Mouse (Mus musculus) kidney, postnatal 0 days (tissue): ENCODE measurements at regions not wholly inside any gene's neighbourhood (a gene's known extent, or its start where the extent isn't known, plus 50 kb on each side); places are given as distances from the start of the nearest gene placed in this dataset.

Source experiments
- ATAC-seq: fragments of 200-750 bp; cut with Nextera tagmentation; replicated peaks from 2 replicates; pipeline ENCODE4 v1.8.0; 2017; ENCODE audit warnings: low read depth, moderate number of reproducible peaks, moderate TSS enrichment, moderate library complexity; ENCODE audit not compliant: low FRiP score
- DNase-seq: peaks from one replicate; pipeline ENCODE4 v3.0.0-alpha.2; 2016; ENCODE audit warnings: low spot score
- H3K27ac ChIP-seq: fragments of 300-500 bp; sonication (generic); 2 replicates; pipeline ENCODE4 v1.5.1; 2014; ENCODE audit warnings: mild to moderate bottlenecking
- H3K27me3 ChIP-seq: fragments of 300-500 bp; sonication (generic); 2 replicates; pipeline ENCODE4 v1.6.1; 2014; ENCODE audit warnings: low read length, mixed read lengths; ENCODE audit not compliant: insufficient read depth
- H3K36me3 ChIP-seq: fragments of 300-500 bp; sonication (generic); 2 replicates; pipeline ENCODE4 v1.6.1; 2014; ENCODE audit warnings: low read length, mixed read lengths; ENCODE audit not compliant: insufficient read depth
- H3K4me1 ChIP-seq: fragments of 300-500 bp; sonication (generic); replicated peaks from 2 replicates; pipeline ENCODE4 v1.6.1; 2014; ENCODE audit warnings: antibody characterized with exemption, low read length, mixed read lengths; ENCODE audit not compliant: insufficient read depth
- H3K4me2 ChIP-seq: fragments of 300-500 bp; sonication (generic); 2 replicates; pipeline ENCODE4 v1.6.1; 2014; ENCODE audit warnings: mild to moderate bottlenecking, low read length, moderate library complexity, mixed read lengths
- H3K4me3 ChIP-seq: fragments of 300-500 bp; sonication (generic); replicated peaks from 2 replicates; pipeline ENCODE4 v1.5.1; 2014; ENCODE audit warnings: low read depth, low read length
- H3K9ac ChIP-seq: fragments of 300-500 bp; sonication (generic); 2 replicates; pipeline ENCODE4 v1.6.1; 2014; ENCODE audit warnings: low read depth, low read length
- H3K9me3 ChIP-seq: fragments of 300-500 bp; sonication (generic); replicated peaks from 2 replicates; pipeline ENCODE4 v1.6.1; 2016; ENCODE audit warnings: low read length, inconsistent platforms, mixed read lengths
- CTCF ChIP-seq: IDR thresholded peaks from 2 replicates; pipeline ENCODE4 v1.5.1; 2016; ENCODE audit warnings: antibody characterized with exemption, low read depth, mild to moderate bottlenecking, moderate library complexity
- WGBS: fragments of 180-500 bp; shearing (Covaris S2); extraction: QIAGEN DNeasy Blood & Tissue Kit; methylation state at CpG from one replicate; pipeline ENCODE4 v1.1.7; 2014; 5-methylcytosine and 5-hydroxymethylcytosine counted together

GRCm38 (mm10) chr9:27702140-27702539, 88.4 kb upstream of the Opcml start:
- DNase-seq (no peak), ATAC-seq (no peak)
- Histone ChIP-seq H3K27ac (no peak overlapping the region), H3K4me3 (no peak overlapping the region), H3K9ac (no peak overlapping the region), H3K27me3 (no peaks in the 10 kb centered on the region), H3K4me2 (no peak overlapping the region), H3K4me1 (no peaks in the 10 kb centered on the region), H3K36me3 (no peaks in the 10 kb centered on the region), H3K9me3 (no peaks in the 10 kb centered on the region)
- no peak for TF ChIP-seq CTCF
- 63% methylated on average over 3 of the region's 3 CpGs for WGBS

- Histone ChIP-seq H3K9ac (no peak overlapping the region), H3K27me3 (no peaks in the 10 kb centered on the region), H3K4me3 (no peak overlapping the region), H3K4me2 (no peak overlapping the region), H3K36me3 (no peaks in the 10 kb centered on the region), H3K27ac (no peak overlapping the region), H3K4me1 (no peaks in the 10 kb centered on the region), H3K9me3 (no peaks in the 10 kb centered on the region)
- WGBS: 83% methylated on average over 5 of the region's 5 CpGs
- DNase-seq (no peak), ATAC-seq (no peak)
- no peak for TF ChIP-seq CTCF
These were observed 86.6 kb upstream of the Opcml start for GRCm38 (mm10) chr9:27704001-27704400.

GRCm38 (mm10) chr9:27723840-27724408, 66.7 kb upstream of the Opcml start:
- H3K27ac ChIP-seq: no peak overlapping the region
- TF ChIP-seq CTCF: no peak
- no peaks in the 10 kb centered on the region for H3K36me3 ChIP-seq
- ATAC-seq (no peak), DNase-seq (no peak)
- H3K4me3 ChIP-seq: no peak overlapping the region
- H3K4me2 ChIP-seq: no peak overlapping the region
- no peaks in the 10 kb centered on the region for H3K27me3 ChIP-seq
- no peaks in the 10 kb centered on the region; the same call in 1 of the 2 replicates for H3K4me1 ChIP-seq
- 85% methylated on average over 2 of the region's 2 CpGs for WGBS
- no peak overlapping the region for H3K9ac ChIP-seq
- H3K9me3 ChIP-seq: no peaks in the 10 kb centered on the region

- WGBS: 75% methylated on average over 2 of the region's 2 CpGs
- TF ChIP-seq CTCF: no peak
- Histone ChIP-seq H3K36me3 (no peaks in the 10 kb centered on the region), H3K4me1 (no peaks in the 10 kb centered on the region; the same call in 1 of the 2 replicates), H3K4me3 (no peak overlapping the region), H3K4me2 (no peak overlapping the region), H3K9me3 (no peaks in the 10 kb centered on the region), H3K27ac (no peak overlapping the region), H3K9ac (no peak overlapping the region), H3K27me3 (no peaks in the 10 kb centered on the region)
- DNase-seq: no peak
- ATAC-seq: no peak
These were observed 66.0 kb upstream of the Opcml start for GRCm38 (mm10) chr9:27724576-27724975.

GRCm38 (mm10) chr9:27728652-27729557, 61.7 kb upstream of the Opcml start:
- Histone ChIP-seq H3K27me3 (no peaks in the 10 kb centered on the region), H3K4me3 (no peak overlapping the region), H3K9me3 (no peaks in the 10 kb centered on the region), H3K4me1 (no peaks in the 10 kb centered on the region; the same call in 1 of the 2 replicates), H3K9ac (no peak overlapping the region), H3K27ac (no peak overlapping the region), H3K4me2 (peak overlapping the region; percentile 25; the same call in 1 of the 2 replicates), H3K36me3 (no peaks in the 10 kb centered on the region)
- DNase-seq (peak; percentile 18), ATAC-seq (0 out of 2 replicates have a peak, but pooled peaks have one; percentile 7)
- 8% methylated on average over 13 of the region's 13 CpGs for WGBS
- no peak for TF ChIP-seq CTCF

GRCm38 (mm10) chr9:27729558-27729889, 61.1 kb upstream of the Opcml start:
- Histone ChIP-seq H3K9ac (no peak overlapping the region), H3K4me2 (no peak overlapping the region), H3K27me3 (no peaks in the 10 kb centered on the region), H3K4me3 (no peak overlapping the region), H3K27ac (no peak overlapping the region), H3K4me1 (no peaks in the 10 kb centered on the region; the same call in 1 of the 2 replicates), H3K36me3 (no peaks in the 10 kb centered on the region), H3K9me3 (no peaks in the 10 kb centered on the region)
- no peak for DNase-seq
- no peak for ATAC-seq
- no peak for TF ChIP-seq CTCF
- WGBS: 85% methylated on average over 1 of the region's 1 CpGs
